Mouse (Mus musculus): ENCODE measurements around the gene Ttll3.

Gene Ttll3

DNA sequence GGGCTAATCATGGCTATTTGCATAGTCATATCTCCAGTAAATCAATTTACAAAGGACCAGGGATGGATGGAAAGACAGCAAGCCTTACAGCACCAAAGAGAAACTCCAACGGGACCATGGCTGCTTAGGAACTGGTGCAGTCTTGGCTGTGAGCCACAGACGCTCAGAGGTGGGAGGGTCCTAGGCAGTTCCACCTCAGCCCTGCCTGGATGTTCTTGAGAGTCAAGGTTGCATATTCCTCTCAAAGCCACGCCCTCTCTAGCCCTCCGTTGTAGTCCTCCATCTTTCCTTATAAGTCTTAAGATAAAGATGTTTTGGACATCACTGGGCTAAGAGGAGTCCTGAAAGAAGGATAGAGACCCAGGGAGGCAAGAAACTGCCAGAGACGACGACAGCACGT lies 75.0 kb downstream of the Ttll3 start:
- DNase-seq (ENCODE audit: low spot score), result no peak
